Mouse (Mus musculus) cerebellum, postnatal 36 days (tissue): ENCODE measurements around the gene Actr2.
"Not testable (repeated sequence)": the region's sequence is repeated elsewhere in the genome, so short reads cannot be mapped to it uniquely, and the experiment has no call there.

Experiments
- DNase-seq, 2 experiments: peaks; one replicate each; pipeline ENCODE4 v3.0.0; 2021 to 2022; ENCODE audit warnings: mixed read lengths in 2 of 2

Actr2 gene

DNA sequence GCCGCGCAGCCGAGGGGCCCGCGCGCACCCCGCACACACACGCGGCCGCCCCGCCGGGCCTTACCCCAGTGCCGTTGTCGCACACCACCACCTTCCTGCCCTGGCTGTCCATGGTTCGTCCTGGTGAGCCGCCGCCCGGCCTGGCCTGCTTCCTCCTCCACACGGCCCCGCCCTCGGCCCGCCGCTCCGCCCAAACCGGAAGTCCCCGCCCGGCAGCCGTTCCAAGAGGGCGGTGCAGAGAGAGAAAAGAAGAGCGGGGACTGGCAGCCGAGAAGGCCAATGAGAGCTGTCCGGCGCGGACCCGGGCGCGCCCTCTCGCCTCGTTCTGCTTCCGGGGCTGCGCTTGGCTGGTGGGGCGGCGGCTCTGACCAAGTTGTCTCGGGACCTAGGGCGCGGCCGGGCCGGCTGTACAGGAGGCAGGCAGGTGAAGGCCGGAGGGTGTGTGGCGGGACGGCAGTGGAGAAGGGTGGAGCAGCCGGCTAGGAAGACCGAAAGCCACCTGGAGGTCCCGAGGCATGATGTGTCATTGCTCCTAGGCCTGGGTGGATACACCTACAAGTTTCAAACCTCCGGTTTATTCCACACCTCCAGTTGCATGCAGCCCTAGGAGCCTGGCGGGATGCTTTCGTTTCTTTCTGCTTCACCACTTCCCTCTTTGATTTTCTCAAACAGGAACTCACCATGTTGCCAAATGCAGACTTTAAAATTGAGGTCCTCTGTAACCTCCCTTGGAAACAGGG, at the start of gene Actr2:
Gene Actr2, minus strand, starts transcription at position 173 of the 740 bp plus-strand sequence.
- peak; percentile 95 to 97 for DNase-seq

DNA sequence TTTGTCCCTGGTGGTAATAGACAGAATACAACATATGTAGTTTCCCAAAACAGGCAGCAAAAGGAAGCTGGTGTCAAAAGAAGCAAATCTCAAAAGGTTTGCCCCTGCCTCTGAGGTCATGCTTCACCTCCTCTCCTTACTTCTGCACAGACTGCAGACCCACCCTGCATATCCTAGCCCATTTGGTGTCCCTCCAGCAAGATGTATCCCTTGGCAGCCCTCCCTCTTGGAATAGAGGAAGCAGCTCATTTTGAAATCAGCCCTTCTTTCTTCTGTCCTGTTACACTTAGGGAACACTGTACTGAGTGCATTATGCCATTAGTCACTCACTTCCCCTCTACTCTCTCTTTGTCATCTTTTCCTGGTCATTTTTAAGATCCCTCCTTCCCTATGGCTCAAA, 46.2 kb upstream of the Actr2 start:
- no peak for DNase-seq

DNA sequence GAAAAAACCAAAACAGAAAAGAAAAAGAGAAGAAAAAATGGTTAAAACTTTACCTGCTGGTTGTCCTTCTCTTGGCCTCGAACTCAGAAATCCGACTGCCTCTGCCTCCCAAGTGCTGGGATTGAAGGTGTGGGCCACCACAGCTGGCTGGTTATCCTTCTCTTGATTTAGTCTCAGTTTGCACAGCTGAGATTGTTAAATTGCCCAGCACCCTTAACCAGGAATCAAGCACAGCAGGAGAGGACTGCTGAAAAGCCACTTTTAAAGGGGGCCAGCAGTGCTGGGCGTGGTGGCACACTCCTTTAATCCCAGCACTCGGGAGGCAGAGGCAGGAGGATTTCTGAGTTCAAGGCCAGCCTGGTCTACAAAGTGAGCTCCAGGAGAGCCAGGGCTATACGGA, 40.8 kb upstream of the Actr2 start:
- not testable (repeated sequence) for DNase-seq

DNA sequence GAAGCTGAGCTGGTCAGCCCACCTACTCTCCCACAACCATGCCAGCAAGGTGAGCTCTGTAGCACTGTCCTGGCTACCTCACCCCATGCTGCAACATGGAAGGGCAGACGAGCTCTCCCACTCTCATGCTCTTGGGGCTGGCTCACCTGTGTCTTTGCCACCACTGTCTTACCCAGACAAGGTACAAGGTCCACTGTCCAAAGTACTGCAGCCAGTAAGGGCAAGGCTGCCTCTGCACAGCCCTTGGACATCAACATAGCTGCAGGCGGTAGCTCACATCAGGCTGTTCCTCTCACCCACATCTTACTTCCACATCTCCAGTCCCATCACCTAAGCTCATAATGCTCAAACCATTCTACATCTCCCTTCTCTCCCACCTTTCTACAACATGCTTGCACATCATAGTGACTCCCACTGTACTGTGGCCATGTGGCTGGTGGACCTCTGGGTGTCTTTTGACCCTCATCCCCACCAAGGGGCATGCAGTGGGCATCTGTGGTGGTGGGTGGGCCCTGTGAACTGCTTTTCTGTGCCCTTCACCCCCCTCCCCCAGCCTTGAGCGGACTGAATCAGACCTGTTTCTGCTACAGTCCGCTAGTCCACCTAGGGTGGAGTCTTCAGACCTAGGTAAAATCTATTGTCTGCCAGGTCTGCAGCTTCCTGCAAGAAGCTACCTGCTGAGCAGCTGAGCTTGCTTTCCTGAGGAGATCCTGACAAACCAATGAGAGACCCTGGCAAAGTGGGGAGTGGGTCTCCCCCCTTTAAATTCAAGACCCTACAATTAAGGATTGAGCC, 39.6 kb upstream of the Actr2 start:
- no peak for DNase-seq

DNA sequence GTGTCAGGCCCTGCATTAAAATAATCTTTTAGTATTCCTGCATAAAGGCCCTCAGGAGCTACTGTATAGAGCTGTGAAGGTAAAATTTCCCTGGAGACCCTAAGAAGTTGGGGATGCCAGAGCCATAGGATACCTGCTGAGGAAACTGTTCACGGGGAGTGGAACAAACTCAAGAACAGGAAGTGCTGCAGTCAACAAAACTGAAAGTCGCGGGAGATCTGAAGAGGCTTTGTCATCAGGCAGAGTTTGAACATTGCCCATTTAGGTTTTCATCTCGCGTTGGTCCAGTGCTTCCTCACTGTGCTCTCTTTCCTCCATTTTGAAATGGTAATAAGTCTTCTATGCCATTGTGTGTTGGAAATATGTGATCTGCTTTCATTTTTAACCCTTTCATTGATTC, 38.6 kb upstream of the Actr2 start:
- no peak for DNase-seq

DNA sequence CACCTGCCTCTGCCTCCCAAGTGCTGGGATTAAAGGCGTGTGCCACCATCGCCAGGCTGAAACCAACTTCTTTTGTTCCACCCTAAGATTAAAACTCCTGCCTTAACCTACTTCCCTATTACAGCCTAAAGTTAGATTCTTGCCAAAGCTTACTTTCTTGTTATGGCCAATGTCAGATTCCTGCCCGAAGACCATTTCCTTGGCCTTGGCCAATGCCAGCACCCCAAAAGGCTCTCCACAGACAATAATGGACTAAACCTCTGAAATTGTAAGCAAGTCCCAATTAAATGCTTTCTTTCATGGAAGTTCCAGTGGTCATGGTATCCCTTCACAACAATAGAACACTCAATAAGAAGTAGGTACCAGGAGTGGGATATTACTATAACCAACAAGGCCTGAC, 37.2 kb upstream of the Actr2 start:
- DNase-seq, result no peak

DNA sequence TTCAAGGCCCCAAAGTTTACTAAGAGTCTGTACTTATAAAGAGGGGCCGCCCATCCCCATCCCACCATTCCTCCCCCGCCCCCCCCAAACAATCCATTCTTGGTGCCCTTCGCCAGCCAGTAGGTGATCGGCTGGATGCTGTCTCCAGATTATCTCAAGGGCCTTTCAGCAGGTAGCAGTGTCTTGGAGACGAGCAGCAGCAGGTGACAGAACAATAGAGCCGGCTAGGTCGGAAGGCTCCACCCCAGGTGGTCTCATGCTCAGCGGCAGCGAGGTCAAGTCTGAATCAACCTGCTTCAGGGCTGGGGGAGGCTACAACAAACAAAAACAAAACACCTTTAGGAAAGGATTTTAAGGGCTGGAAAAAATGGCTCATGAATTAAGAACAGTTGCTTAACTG, 32.7 kb upstream of the Actr2 start:
- DNase-seq, result no peak

DNA sequence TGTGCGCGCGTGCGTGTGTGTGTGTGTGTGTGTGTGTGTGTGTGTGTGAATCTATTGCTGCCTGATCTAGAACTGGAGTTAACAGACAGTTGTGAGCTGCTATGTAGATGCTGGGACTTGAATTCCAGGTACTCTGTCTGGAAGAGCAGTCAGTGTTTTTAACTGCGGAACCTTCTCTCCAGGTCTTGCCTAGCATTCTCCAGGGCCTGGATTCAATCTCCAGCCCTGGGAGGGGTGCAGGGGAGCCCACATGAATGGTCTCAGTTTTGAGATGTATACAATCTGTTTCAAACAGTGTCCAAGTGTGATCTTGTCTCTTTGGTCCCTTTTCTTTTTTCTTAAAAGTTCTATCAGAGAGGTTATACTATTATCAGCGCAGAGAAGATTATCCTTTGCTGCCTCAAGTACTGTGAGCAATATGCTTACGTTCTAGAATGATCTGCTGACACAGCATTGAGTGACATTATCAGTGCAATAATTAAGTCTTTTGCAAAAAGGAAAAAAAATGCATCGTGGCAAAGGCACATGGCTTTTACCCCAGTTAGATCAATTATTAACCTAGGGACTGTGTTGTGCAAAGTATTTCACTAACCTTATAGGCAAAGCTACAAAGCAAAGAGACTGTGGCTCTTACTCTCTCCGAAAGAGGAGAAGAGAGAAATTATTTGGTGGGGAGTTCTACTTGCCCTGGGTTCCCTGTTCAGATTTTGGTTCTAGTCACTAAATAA, 32.0 kb upstream of the Actr2 start:
- DNase-seq, result no peak

DNA sequence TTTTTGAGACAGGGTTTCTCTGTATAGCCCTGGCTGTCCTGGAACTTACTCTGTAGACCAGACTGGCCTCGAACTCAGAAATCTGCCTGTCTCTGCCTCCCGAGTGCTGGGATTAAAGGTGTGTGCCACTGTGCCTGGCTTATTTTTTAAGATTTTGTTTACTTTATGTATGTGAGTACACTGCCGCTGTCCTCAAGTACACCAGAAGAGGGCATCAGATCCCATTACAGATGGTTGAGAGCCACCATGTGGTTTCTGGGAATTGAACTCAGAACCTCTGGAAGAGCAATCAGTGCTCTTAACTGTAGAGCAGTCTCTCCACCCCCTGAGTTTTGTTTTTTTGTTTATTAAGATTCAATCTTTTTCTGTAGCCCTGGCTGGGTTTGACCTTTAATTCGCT, 31.0 kb upstream of the Actr2 start:
- not testable (repeated sequence) for DNase-seq

DNA sequence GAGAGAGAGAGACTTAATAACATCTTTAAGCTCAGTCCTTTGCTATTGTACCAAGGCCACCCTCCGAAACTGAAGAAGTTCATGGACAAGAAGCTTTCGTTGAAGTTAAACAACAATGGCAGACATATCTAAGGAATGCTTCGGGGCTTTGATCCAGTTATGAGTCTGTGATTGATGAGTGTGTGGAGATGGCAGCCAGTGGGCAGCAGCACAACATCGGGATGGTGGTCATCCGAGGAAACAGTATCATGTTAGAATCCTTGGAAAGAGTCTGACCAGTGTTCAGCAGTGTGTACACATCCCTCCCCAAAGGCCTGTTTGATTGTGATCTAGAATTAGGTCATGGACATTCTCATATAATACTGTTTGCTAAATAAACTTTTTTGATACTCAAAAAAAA, 29.8 kb upstream of the Actr2 start:
- DNase-seq, result no peak

DNA sequence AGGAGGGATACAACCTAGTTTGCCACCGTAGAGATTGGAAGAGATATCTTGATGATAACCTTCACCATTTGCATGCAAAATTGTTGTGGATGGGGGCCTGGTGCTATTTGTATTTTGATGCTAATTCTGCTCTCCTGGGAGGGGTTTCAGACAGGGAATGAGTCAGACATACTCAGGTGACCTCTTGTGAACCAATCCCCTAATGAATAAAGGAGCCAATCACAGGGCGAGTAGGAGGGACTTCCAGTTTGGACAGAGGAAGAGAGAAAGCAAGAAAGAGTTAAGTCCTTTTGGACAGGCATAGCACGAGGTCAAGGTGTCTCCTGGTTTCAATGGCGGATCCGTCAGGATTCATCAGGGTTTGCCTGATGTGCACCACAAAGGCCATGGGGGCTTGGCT, 27.6 kb upstream of the Actr2 start:
- no peak for DNase-seq

DNA sequence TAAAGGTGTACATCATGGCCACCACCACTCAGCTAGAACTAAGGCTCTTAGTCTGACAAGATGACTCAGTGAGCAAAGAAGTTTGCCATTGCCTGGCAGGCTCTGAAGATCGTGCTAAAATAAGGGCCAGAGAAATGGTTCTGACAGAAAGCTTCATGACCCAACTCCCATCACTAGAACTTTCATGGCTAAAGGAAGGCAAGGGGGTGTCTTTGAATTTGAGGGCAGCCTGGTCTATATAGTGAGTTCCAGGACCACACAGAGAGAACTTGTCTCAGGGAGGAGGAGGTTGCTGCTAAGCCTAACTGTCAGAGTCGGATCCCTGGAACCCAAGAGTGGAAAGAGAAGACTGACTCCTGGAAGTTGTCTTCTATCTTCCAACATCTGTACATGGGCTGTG, 27.0 kb upstream of the Actr2 start:
- no peak for DNase-seq

DNA sequence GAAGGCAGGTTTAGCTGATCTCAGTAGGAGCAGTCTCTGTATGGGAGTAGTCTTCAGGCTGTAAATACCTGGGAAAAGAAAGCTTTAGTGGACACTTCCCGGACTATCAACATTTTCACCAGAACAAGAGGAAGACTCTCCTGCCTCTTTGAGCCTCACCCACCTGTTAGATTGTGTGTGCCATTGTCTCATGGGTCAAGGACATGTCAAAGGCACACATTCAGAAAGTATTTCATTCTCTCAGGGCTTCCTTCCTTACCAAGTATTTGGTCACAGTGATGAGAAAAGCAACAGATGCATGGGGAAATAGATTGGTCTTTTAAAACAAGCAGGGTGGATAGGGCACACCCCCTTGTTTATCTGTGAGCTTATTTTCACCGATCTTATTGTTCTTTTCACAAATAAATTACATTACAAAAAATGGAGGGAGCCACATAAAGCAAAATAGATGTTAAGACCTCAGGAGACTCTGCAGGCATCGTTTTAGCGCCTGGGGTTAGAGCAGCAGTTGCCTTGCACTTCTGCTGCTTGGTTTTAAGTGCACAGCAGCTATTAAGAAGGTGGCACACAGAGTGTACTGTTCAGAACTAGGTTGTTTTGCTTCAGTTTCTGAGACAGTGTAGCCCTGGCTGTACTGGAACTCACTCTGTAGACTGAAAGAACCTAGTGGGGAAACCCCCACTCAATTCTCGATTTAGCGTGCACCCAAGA, 25.9 kb upstream of the Actr2 start:
- no peak for DNase-seq

DNA sequence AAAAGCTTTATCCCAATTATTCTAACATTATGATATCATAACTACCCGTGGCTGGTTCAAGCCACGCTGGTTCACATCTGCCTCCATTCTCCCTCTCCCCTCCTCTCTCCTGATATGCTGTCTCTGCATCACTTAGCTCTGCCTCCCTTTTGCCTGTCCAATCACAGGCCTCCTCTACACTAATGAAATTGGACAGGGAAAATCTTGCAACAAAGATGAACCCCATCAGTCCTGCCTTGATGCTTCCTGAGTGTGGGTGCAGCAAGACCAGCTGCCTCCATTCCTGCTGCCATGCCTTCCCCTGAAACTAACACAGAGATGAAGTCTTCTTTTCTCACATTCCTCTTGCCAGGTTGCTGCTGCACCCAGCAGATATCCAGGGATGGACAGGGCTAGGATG, 25.2 kb upstream of the Actr2 start:
- no peak for DNase-seq

DNA sequence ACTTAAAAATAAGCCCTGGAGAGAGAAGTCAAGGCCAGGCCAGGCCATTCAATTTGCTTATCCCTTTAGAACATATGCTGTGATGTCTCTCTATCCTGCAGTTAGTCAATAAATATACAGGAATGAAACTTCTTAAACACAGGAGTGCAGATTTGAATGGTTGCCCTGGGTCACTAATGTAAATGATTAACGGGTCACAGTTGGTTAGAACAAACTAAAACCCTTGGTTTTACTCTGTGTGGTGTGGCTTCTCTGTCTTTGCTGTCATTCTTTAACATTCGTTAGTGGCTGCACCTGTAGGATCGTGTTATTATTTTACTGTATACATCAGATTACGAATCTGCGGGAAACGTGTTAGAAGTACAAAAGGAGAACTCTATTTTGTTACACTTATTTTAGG, 23.6 kb upstream of the Actr2 start:
- DNase-seq, result no peak

DNA sequence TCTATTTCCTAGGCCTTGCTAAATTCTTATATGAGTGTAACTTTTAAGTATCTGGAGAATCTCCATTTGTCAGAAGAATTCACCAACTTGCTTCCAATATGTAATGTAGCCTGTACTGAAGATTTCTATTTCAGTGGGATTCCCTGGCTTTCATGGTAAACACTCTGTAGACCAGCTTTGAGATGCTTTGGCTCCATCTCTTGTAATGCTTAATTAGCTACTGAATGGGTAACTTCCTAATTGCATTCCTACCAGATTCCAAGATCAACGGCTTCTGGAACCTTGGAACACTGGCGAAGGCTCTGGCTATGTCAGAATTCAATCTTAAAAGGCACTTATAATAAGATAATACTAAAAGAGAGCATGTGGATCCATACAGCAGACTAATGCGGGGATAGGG, 22.2 kb upstream of the Actr2 start:
- DNase-seq, result not testable (repeated sequence)

DNA sequence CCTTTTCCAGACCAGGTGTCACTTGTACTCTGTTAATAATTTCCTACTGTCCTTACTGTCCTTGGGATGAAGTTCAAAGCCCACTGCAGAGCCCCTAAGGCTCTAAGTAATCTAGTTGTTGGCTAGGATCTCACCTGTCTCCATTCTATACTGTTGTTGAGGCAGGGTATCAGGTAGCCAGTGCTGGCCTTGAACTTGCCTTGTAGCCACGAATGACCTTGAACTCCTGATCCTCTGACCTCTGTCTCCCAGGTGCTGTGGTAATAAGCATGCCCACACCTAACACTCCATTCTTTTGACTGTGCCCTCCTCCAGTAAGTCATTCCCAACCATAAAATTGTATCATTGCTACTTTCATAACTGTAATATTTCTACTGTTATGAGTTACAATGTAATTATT, 21.0 kb upstream of the Actr2 start:
- no peak for DNase-seq

DNA sequence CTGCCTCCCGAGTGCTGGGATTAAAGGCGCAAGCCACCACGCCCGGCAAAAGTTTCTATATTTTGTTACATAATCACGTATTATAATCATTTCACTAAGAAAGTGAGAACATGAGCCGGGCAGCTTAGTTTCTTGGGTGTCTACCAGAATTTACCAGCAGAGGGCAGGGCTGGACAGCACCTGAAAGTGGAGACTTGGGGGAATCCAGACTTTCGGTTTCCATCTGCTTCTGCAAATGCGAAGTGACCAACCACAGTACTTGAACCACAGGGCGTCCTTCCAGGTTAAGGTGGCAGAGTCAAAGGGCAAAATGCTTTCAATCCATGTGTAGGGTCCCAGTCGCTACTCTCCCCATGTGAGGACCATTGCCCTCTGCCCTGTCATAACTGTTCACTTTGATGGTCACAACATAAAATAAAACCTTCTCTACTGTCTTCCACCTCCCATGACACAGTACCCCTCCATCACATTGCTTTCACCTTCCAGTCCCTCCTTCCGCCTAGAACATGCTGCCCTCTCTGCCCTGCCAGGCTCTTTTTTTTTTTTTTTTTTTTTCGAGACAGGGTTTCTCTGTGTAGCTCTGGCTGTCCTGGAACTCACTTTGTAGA, 20.3 kb upstream of the Actr2 start:
- DNase-seq, result peak; percentile 68 to 75

DNA sequence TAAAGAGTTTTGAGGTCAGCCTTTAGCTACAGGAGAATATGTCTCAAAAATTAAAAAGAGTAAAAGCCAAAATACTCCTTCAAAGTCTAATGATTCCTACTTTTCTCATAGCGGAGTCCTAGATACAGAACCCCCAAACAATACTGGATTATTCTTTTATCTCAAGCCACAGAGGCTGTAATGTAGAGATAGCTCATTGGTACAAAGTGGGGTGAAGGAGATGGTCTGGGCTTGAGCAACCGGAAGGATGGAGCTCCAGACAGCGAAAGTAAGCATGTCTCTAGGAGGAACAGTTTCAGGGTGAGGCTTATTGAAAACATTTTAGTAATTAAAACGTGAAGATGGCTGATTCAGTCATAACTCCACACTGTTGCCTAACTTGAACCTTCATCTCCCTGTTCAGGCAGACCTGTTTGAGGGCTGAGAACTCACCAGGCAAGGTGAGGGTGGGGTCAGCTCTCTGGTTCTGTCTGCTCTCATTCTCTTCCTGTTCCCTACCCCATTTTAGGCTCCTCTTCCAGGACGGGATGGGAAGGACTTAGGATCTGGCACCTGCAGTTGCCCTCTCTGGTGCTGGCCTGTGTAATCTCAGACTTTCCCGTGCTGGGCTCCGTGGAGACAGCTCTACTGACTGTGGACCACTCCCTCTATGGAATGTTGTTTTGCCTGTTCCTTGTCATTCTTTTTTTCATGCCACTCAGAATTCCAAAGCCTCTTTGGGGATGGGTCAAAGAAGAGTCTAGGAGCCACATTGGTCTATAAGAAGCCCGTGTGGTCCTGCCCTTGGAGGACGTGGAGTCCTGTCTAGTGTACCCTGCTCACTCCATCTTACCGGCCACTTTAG, 14.2 kb upstream of the Actr2 start:
- no peak for DNase-seq

DNA sequence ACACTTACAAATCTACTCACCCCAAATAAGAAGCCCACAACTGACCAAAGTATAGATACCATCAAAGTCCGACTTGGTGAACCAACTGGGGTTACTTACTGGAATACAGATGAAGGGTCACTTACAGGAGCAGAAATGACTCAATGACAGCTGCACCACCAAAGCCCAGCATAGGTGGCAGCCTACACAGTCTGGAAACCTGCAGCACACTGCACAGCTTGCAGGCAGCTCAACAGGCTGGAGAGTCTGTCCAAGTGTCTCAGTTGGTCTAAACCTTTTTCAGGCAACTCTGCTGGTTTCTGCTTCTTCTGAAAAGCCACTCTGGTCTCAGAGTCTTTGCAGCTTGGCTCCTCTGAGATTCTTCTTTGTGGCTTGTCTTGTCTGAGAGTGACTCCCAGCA, 12.7 kb upstream of the Actr2 start:
- DNase-seq, result no peak

DNA sequence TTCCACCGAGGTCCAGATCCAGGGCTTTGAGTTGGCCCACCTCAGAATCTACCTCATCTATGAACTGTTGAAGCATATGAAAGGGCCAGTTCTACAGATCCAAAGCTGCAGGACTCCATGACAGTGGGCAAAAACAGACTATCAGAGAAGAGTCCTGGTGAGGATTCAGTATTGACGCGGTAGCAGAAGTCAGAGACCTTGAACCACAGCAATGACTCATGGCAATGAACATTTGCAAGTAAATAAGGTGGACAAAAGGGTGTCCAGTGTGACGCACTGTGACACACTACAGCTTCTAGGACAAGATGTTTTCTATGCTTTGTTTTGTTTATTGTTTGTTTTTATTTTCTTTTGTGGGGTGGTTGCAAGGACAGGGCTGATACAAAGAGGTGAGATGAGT, 4.0 kb upstream of the Actr2 start:
- no peak for DNase-seq
